Mouse (Mus musculus) cortical plate, adult 2 months (tissue): Measurements from ENCODE around the gene Ccl24. TPM values are rescaled to one million over a fixed set of nuclear protein-coding genes. Genes with fewer than 3 reads are reported as not detected.

Experiments
- H3K27ac ChIP-seq: fragments of 200-500 bp; 2 replicates; pipeline ENCODE4 v1.5.1; 2012; ENCODE audit warnings: low read length, control low read depth, inconsistent platforms; ENCODE audit not compliant: insufficient read depth
- H3K4me1 ChIP-seq: fragments of 200-500 bp; 2 replicates; pipeline ENCODE4 v1.6.1; 2011; ENCODE audit warnings: low read length; ENCODE audit not compliant: control insufficient read depth, insufficient read depth
- H3K4me3 ChIP-seq: fragments of 200-500 bp; 2 replicates; pipeline ENCODE4 v1.5.1; 2011; ENCODE audit warnings: mild to moderate bottlenecking, low read length, control low read depth; ENCODE audit not compliant: insufficient read depth
- CTCF ChIP-seq: fragments of 200-500 bp; IDR thresholded peaks from 2 replicates; pipeline ENCODE4 v1.5.1; 2011; ENCODE audit warnings: mild to moderate bottlenecking, control low read depth, low read length; ENCODE audit not compliant: insufficient read depth; ENCODE audit errors: extremely low read depth
- POLR2A ChIP-seq: fragments of 200-500 bp; IDR thresholded peaks from 2 replicates; pipeline ENCODE4 v1.6.1; 2011; ENCODE audit warnings: mild to moderate bottlenecking, low read length, control low read depth; ENCODE audit not compliant: insufficient read depth; ENCODE audit errors: extremely low read depth
- polyA plus RNA-seq: library from polyadenylated mRNA; depleted of rRNA; stranded (reverse); fragments of >200 nt; gene quantifications from 2 replicates; pipeline ENCODE4 v1.2.3, GENCODE M21; 2012

Gene Ccl24
- polyA plus RNA-seq, 1 experiment = 0.54 TPM

DNA sequence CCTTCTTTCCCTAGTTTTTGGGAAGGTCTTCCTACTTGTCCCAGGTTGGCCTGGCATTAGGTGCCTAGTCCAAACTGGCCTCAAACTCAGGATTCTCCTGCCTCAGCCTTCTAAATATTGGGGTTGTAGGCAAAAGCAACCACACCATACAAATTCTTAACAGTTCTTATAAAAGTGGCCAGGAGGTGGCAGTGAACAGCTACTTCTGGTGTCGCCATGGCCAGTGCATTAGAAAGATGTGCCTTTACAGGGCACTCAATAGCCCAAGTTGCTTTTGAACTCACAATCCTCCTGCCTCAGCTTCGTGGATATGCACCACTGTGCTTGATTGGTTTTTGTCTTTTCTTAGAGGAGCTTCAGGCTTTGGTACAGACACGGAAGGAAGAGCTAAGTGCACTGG is 21.9 kb downstream of the Ccl24 start:
- H3K4me3 ChIP-seq = no peak overlapping the region
- H3K27ac ChIP-seq = no peak overlapping the region
- no peaks in the 10 kb centered on the region for H3K4me1 ChIP-seq
- TF ChIP-seq POLR2A = no peak
- TF ChIP-seq CTCF = peak; percentile 58

DNA sequence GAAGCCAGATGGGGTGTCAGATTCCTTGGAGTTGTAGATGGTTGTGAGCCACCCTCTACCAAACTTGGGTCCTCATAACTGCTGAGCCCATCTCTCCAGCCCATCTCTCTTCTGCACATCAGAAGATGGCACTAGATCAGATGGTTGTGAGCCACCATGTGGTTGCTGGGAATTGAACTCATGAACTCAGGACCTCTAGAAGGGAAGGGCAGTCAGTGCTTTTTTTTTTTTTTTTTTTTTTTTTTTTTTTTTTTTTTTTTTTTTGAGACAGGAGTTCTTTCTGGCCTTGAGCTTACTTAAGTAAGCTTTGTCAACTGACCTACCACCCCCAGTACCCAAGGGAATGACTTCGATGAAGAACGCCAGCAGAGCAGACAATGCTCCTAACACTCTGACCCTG is 24.9 kb downstream of the Ccl24 start:
- TF ChIP-seq POLR2A = no peak
- TF ChIP-seq CTCF = no peak
- no peak overlapping the region for H3K4me3 ChIP-seq

DNA sequence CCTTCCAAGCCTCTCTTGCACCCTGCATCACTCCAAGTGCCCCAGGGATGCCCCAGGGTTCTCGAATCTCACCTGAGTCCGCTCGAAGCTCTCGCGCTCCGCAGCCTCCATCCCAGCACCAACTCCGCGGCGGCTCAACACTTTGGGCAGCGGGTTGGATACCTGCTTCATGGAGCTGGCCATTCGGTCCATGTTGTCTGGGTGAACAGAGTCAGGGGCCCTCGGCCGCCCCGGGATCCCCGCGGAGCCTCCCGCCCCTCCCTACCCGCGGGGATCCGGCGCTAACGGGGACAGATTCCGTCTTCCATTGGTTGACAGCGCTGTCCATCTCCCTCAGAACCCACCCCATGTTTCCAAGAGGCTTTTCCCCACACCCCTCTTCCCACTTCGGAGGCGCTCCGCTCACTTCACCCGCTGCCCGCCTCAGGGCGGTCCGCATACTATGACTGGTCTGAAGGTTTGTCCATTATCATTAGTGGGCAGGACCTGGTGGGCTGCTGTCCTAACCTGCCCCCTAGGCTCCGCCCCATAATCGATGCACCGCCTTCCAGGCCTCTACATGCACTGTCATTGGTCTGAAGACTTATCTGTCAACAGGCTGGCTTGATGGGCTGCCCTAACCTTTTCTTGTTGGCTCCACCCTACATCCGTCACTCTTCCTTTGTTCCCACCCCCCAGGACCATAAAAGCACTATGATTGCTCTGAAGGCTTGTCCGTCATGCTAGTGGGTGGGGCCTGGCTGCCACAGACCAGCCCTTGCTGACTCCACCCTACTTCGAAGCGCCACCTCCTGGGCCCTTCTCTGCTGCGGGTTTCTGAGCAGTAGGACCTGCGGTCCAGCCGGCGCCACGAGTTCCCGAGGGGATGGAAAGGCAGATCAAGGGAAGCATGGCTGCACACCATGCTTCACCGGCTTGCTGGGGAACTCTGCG is 27.7 kb downstream of the Ccl24 start, which contains the start of gene Hip1:
TSS of gene Hip1 (minus strand) at position 256 of the 933 bp plus-strand sequence.
- Histone ChIP-seq H3K4me1 (no peaks in the 10 kb centered on the region), H3K4me3 (peak within 1 kb of the TSS; percentile 77), H3K27ac (peak within 1 kb of the TSS; percentile 17)
- TF ChIP-seq CTCF (peak; percentile 24; the same call in 1 of the 2 replicates), POLR2A (peak; percentile 84)

More for the DNA sequence above, 24.9 kb downstream of the Ccl24 start:
- no peak overlapping the region for H3K27ac ChIP-seq
- no peaks in the 10 kb centered on the region for H3K4me1 ChIP-seq

DNA sequence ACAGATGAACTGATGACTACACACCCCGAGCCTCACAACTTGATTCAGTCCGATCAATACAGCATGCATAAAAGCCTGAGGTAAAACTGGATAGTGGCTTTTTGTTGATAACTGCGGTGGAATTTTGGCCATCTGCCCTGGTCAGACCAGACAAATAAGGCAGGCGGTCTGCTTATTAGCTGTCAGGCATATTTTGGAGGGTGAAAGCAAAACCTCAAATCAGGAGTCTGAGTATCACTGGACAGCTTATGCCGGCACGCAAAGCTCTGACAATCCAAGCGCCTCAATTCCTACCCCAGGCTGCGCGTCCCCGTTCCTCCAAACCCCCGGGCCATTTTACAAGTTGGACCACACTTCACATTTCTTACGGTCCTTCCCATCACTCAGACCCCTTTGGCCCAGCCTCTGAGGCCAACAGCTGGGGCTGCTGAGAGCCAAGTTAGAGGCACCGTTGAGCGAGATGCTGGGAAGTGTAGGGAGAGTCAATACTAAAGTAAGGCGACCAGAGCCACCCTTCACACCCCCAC is 28.8 kb downstream of the Ccl24 start:
- H3K4me1 ChIP-seq = no peaks in the 10 kb centered on the region
- peak overlapping the region; percentile 77 for H3K4me3 ChIP-seq
- H3K27ac ChIP-seq = peak overlapping the region; percentile 17; the same call in 1 of the 2 replicates
- TF ChIP-seq POLR2A (no peak), CTCF (no peak)

DNA sequence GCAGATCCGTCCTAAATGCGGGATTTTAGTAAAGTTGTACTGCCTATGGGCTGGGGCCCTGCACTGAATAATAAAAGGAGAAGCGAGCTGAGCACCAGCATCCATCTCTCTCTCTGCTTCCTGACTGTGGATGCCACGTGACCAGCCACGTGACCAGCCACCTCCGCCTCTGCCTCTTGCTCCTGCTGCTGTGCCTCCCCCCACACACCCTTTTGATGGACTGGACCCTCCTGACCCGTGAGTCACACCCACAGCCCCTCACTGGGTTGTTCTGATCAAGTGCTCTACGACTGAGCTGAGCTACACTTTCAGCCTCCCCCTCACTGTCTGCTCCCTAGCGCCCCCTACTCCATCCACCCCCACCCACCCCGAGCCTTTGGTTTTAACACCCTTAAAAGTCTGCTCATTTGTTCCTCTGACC is 35.0 kb downstream of the Ccl24 start:
- TF ChIP-seq POLR2A = no peak
- TF ChIP-seq CTCF = no peak

DNA sequence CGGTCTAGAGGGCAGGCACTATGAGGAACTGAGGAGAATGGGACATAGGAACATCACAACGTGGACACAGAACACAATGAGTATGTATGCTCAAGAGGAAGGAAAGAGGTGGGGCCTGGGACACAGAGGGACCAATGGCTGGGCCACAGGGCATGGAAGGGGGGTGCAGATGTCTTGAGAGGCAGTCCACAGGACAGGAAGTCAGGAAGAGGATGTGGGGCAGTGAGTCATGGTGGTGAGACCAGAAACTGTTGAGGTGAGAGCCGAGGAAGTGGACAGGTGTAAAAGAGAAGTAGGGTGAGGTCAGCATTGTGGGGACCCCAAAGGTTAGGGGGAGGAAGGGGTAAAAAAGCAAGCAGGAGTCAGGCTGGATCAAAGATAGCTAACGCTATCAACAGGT is 35.5 kb downstream of the Ccl24 start:
- TF ChIP-seq POLR2A (no peak), CTCF (no peak)
- Histone ChIP-seq H3K4me3 (no peak overlapping the region), H3K4me1 (no peaks in the 10 kb centered on the region), H3K27ac (no peak overlapping the region)

More for the DNA sequence above, 35.0 kb downstream of the Ccl24 start:
- no peak overlapping the region for H3K4me3 ChIP-seq
- H3K4me1 ChIP-seq = no peaks in the 10 kb centered on the region
- H3K27ac ChIP-seq = no peak overlapping the region

DNA sequence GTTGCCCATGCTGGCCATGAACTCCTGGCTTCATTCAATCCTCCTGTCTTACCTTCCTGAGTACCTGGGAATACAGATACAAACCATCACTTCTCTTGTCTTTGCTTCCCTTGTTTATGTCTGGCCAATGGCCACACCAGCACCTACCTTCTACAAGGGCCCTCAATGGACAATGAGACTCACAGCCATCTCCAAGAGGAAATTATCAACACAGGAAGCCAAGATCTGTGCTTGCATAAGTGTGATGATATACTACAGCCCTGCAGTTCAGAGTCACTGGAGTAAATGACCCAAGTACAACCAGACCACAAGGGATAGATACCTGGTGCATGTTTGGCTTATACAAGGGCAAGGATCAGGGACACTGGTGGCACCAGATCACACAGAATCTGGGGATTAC is 37.0 kb downstream of the Ccl24 start:
- Histone ChIP-seq H3K27ac (no peak overlapping the region), H3K4me3 (no peak overlapping the region), H3K4me1 (no peaks in the 10 kb centered on the region)
- TF ChIP-seq CTCF = no peak
- TF ChIP-seq POLR2A = no peak

DNA sequence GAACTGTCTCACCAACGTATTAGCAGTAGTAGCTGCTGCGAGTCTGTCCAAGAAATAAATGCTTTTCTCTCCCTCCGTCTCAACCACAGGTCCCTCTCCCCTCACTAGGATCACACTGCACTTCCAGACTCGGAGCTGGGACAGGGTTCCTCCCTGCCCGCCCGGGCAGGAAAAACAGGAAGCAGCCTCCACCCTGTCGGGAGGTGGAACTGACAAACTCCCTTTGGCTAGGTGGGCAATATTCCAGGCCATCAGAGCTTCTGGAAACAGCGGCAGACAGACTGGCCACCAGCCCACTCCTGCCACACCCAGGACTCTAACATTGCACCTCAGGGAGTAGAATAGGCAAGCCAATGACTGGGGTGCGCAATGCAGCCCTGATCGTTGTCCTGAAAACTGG is 39.4 kb downstream of the Ccl24 start:
- Histone ChIP-seq H3K4me3 (no peak overlapping the region), H3K4me1 (no peaks in the 10 kb centered on the region), H3K27ac (peak overlapping the region; percentile 69)
- TF ChIP-seq POLR2A (no peak), CTCF (no peak)

DNA sequence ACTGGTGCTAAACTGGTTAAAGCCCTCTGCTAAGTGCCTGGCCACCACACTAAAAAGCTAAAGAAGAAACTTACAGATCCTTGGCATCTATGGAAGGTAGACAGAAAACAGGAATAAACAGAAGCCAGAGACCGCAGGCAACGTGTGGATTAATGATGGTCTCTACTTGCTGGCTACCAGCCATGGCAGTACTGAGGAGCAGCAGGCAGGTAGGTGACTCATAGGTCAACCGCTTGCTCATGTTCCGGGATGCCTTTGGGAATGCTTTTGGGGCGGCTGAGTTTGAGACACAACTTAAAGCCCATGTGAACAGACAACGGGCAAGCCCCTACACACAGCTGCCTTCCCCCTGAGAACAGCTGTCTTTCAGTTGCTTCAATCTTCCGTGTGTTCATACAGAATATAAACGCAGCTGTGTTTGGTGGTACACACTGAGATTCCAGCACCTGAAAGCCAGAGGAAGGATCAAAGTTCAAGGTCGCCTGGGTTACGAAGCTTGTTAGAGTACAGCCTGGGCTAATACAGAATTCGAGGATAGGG is 41.5 kb downstream of the Ccl24 start:
- TF ChIP-seq POLR2A (no peak), CTCF (no peak)
- Histone ChIP-seq H3K4me1 (no peaks in the 10 kb centered on the region), H3K27ac (no peak overlapping the region), H3K4me3 (no peak overlapping the region)
